ENCODE assay signal across 12 mouse cellular contexts in genomic region chr14:113182345-113182997, GRCm38 (mm10).
DNase-seq lines count a peak whose midpoint lies in the region; ATAC-seq and TF ChIP-seq lines count a peak whose summit lies in the region.
"Had no signal": no experiment of that assay in that cellular context is flagged by ENCODE, and none has a peak within 500 bp of the region (broad histone marks: within the 10 kb centered on the region; RNA-seq: fewer than 3 reads in every experiment).

No protein-coding gene starts in this region.

- DNase-seq in brain, embryonic 14.5 days (ENCODE audit: low read depth), result peak; percentile 82
- no peak for DNase-seq in embryonic facial prominence, embryonic 14.5 days (ENCODE audit: low spot score)
- no peak for DNase-seq in cerebellum, adult 2 months
- no peak for DNase-seq in adrenal gland, adult 18-20 months (ENCODE audit: low spot score in 2 of 2)
- DNase-seq: kidney, postnatal 14 days; liver, embryonic 13.5 days had no signal

- peak overlapping the region; percentile 26; the same call in 1 of the 2 replicates for H3K4me2 ChIP-seq in embryonic facial prominence, embryonic 14.5 days (ENCODE audit: low read depth, low read length)
- peak overlapping the region; percentile 52 for H3K4me2 ChIP-seq in hindbrain, embryonic 15.5 days
- peak overlapping the region; percentile 42 for H3K4me2 ChIP-seq in neural tube, embryonic 12.5 days (replicated peaks)
- H3K4me2 ChIP-seq: embryonic facial prominence, embryonic 15.5 days; liver, embryonic 13.5 days had no signal

- no peak for TF ChIP-seq CTCF in brain, embryonic 14.5 days (IDR thresholded peaks at IDR 0.05; ENCODE audit: borderline replicate concordance, extremely low read depth, insufficient read depth, insufficient read length)
- no peak for TF ChIP-seq CTCF in cerebellum, adult 2 months (IDR thresholded peaks at IDR 0.05; ENCODE audit: borderline replicate concordance, insufficient read depth, low read depth, low read length)

- no peak overlapping the region for H3K9ac ChIP-seq in embryonic facial prominence, embryonic 14.5 days (ENCODE audit: low read depth, low read length)
- no peak overlapping the region for H3K9ac ChIP-seq in hindbrain, embryonic 15.5 days
- no peak overlapping the region for H3K9ac ChIP-seq in neural tube, embryonic 12.5 days
- H3K9ac ChIP-seq: embryonic facial prominence, embryonic 15.5 days; liver, embryonic 13.5 days had no signal

- H3K9me3 ChIP-seq in embryonic facial prominence, embryonic 14.5 days (ENCODE audit: control insufficient read depth, low read length), result no peaks in the 10 kb centered on the region
- no peaks in the 10 kb centered on the region for H3K9me3 ChIP-seq in hindbrain, embryonic 15.5 days
- H3K9me3 ChIP-seq in neural tube, embryonic 12.5 days, result no peaks in the 10 kb centered on the region
- H3K9me3 ChIP-seq: embryonic facial prominence, embryonic 15.5 days; liver, embryonic 13.5 days had no signal

- ATAC-seq in embryonic facial prominence, embryonic 14.5 days (ENCODE audit: low read depth), result no peak
- no peak for ATAC-seq in hindbrain, embryonic 15.5 days (ENCODE audit: low FRiP score, low read depth)
- peak; percentile 68 for ATAC-seq in neural tube, embryonic 12.5 days (ENCODE audit: low FRiP score, low read depth)
- no peak for ATAC-seq in megakaryocyte, adult 5-6 weeks (ENCODE audit: poor library complexity, severe bottlenecking)
- ATAC-seq: activated CD4-positive, CD25-positive, alpha-beta regulatory T cell, adult 4 months had no signal

- no peaks in the 10 kb centered on the region for H3K27me3 ChIP-seq in embryonic facial prominence, embryonic 14.5 days (replicated peaks; ENCODE audit: control insufficient read depth, insufficient read depth, low read length)
- H3K27me3 ChIP-seq in hindbrain, embryonic 15.5 days, result no peaks in the 10 kb centered on the region
- H3K27me3 ChIP-seq in neural tube, embryonic 12.5 days (replicated peaks), result no peaks in the 10 kb centered on the region
- H3K27me3 ChIP-seq in cerebellum, adult 2 months (ENCODE audit: control insufficient read depth, insufficient read depth, low read length), result no peaks in the 10 kb centered on the region
- H3K27me3 ChIP-seq: CH12.LX; embryonic facial prominence, embryonic 15.5 days; liver, embryonic 13.5 days had no signal

- H3K27ac ChIP-seq in embryonic facial prominence, embryonic 14.5 days (replicated peaks; ENCODE audit: low read depth, low read length), result no peak overlapping the region
- H3K27ac ChIP-seq in hindbrain, embryonic 15.5 days (replicated peaks), result no peak overlapping the region
- H3K27ac ChIP-seq in neural tube, embryonic 12.5 days, result no peak overlapping the region
- H3K27ac ChIP-seq in cerebellum, adult 2 months (ENCODE audit: insufficient read depth, low read length), result no peak overlapping the region
- H3K27ac ChIP-seq: embryonic facial prominence, embryonic 15.5 days; liver, embryonic 13.5 days had no signal

- H3K4me3 ChIP-seq in embryonic facial prominence, embryonic 14.5 days (ENCODE audit: low read depth, low read length), result no peak overlapping the region
- peak overlapping the region; percentile 18; the same call in 1 of the 2 replicates for H3K4me3 ChIP-seq in hindbrain, embryonic 15.5 days
- H3K4me3 ChIP-seq in neural tube, embryonic 12.5 days, result no peak overlapping the region
- H3K4me3 ChIP-seq in cerebellum, adult 2 months (replicated peaks; ENCODE audit: insufficient read depth, low read depth, low read length), result no peak overlapping the region
- H3K4me3 ChIP-seq: embryonic facial prominence, embryonic 15.5 days; liver, embryonic 13.5 days had no signal

- H3K4me1 ChIP-seq in embryonic facial prominence, embryonic 14.5 days (ENCODE audit: control insufficient read depth, insufficient read depth, low read length), result no peaks in the 10 kb centered on the region; the same call in 1 of the 2 replicates
- peaks cover 4% of the 10 kb centered on the region for H3K4me1 ChIP-seq in hindbrain, embryonic 15.5 days (replicated peaks)
- 0 out of 2 replicates have a peak, but pooled peaks cover 2% of the 10 kb centered on the region for H3K4me1 ChIP-seq in neural tube, embryonic 12.5 days
- no peaks in the 10 kb centered on the region for H3K4me1 ChIP-seq in cerebellum, adult 2 months (ENCODE audit: control insufficient read depth, insufficient read depth, low read length)
- H3K4me1 ChIP-seq: embryonic facial prominence, embryonic 15.5 days; liver, embryonic 13.5 days had no signal

- TF ChIP-seq POLR2A in brain, embryonic 14.5 days (IDR thresholded peaks at IDR 0.05; ENCODE audit: borderline replicate concordance, extremely low read depth, insufficient read depth, insufficient read length, poor library complexity, severe bottlenecking), result no peak
- no peak for TF ChIP-seq POLR2A in cerebellum, adult 2 months (IDR thresholded peaks at IDR 0.05; ENCODE audit: borderline replicate concordance, insufficient read depth, low read length)

- 30% methylated on average over 16 of the region's 16 CpGs for WGBS in embryonic facial prominence, embryonic 14.5 days
- WGBS in hindbrain, embryonic 15.5 days, result 11% methylated on average over 16 of the region's 16 CpGs
- 7% methylated on average over 16 of the region's 16 CpGs for WGBS in neural tube, embryonic 12.5 days
- 16% methylated on average over 16 of the region's 16 CpGs for WGBS in cerebellum, adult 2 months

- no peaks in the 10 kb centered on the region for H3K36me3 ChIP-seq in embryonic facial prominence, embryonic 14.5 days (ENCODE audit: control insufficient read depth, insufficient read depth, low read length)
- no peaks in the 10 kb centered on the region for H3K36me3 ChIP-seq in hindbrain, embryonic 15.5 days
- no peaks in the 10 kb centered on the region for H3K36me3 ChIP-seq in neural tube, embryonic 12.5 days
- H3K36me3 ChIP-seq: embryonic facial prominence, embryonic 15.5 days; liver, embryonic 13.5 days had no signal
